Mouse (Mus musculus) c-Kit-positive CD71-positive TER-119-negative erythroid progenitor cells, embryonic 14.5 days (primary cell): Measurements from ENCODE around the gene Ifnar2.

Source experiments
- DNase-seq: peaks from one replicate; pipeline ENCODE4 v3.0.0-alpha.2; 2013; ENCODE audit warnings: low read depth

Ifnar2 gene

DNA sequence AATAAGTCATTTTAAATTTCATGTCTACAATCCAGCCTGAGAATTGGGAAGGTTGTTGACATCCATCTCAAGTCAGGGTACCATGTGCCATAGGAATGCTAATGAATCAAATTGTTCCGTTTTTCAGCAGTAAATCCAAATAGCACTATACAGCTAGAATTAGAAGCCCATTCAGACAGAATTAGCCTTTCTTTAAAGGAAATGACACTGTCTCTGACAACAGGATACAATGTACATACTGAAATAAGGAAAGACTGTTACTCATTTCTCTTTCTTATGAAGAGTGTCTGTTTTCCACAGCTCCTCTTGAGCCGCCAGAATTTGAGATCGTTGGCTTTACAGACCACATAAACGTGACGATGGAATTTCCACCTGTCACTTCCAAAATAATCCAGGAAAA lies 18.8 kb downstream of the Ifnar2 start, which contains the start of gene Gm21970:
TSS of gene Gm21970 (plus strand) at position 301 of the 400 bp plus-strand sequence.
- no peak for DNase-seq

DNA sequence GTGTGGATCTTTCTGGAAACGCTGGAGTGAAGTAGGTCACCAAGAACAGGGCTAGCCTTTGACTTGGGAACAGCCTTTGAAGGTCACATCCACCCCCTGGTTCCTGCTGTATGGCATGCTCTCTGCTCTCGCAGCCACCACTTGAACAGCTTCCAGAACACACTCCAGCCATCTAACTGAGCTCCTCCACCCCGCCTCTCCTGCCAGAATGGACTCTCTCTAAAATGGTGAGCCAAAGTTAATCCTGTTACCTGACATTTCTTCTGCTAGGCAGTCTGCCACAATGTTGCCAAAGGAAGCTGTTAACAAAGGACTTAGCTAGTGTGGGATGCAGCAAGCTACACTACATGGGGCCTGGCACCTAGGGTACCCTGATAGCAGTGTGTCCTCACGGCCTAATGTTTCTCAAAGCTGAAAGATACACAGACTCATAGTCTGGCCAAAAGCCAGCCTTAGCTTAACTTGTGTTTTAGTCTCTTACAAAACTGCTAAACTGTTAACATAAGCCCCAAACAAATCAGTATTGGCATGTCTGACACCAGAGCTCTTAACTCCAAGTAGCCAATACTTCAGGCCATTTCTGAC lies 22.3 kb downstream of the Ifnar2 start:
- no peak for DNase-seq

- no peak for DNase-seq
Measured at GRCm38 (mm10) chr16:91395633-91396392, 23.2 kb downstream of the Ifnar2 start.

- no peak for DNase-seq
Measured at GRCm38 (mm10) chr16:91396844-91397537, 24.4 kb downstream of the Ifnar2 start.

- no peak for DNase-seq
Measured at GRCm38 (mm10) chr16:91398030-91398429, 25.4 kb downstream of the Ifnar2 start.

DNA sequence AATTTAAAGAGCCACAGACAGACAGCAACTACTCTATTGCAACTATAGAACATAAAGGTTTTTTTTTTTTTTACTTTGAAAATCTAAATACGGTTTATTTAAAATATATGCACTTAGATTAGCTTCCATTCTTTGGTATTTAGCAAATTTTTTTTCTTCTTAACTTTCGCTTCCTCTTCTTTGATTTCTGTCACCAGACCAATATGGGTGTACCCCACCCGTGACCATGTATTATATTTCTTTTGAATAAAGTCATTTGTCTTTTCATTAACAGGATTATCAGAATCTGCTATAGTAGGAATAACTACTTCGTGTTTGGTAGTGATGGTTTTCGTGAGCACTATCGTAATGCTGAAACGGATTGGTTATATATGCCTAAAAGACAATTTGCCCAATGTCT lies 26.4 kb downstream of the Ifnar2 start:
- no peak for DNase-seq

DNA sequence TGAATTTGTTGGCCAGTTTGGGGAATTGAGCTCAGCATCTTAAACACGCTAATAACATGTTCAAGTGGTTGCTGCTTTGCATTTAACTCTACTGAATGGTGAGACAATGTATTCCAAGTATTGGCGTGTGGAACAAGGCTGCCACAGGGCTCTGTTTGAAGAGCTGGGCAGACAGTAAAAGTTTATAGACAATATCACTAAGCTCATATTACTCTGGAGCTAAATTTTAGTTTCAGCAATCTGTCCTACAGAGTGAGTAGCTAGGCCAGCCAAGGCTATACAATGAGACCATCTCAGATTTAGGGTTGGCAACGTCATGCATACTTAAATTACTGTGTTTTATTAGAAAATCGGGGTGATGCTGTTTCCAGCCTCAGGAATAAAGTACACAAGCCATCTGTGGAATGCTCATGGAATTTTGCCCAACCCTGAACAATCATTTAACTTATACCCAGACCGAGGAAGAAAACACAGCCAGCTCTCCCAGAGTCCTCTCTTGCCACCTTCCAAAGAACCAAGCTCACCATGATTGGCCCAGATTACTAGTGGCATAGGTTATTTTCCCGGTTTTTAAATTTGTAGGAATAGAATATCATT lies 29.1 kb downstream of the Ifnar2 start:
- no peak for DNase-seq

- DNase-seq: no peak
Measured at GRCm38 (mm10) chr16:91403784-91404183, 31.2 kb downstream of the Ifnar2 start.

DNA sequence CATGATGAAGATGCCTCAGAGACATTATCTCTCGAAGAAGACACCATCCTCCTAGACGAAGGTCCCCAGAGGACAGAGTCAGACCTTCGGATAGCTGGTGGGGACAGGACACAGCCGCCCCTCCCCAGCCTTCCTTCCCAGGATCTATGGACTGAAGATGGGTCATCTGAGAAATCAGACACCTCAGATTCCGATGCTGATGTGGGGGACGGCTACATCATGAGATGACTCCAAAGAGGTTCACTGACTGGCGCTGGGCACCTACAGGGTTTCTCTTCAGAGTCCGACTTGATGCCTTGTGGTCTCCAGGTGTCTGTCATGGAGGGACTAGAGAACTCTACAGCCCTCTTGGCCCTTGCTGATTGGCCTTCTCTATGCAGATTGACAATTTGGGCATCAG lies 31.6 kb downstream of the Ifnar2 start:
- no peak for DNase-seq

- DNase-seq: no peak
Measured at GRCm38 (mm10) chr16:91404828-91405577, 32.4 kb downstream of the Ifnar2 start.

DNA sequence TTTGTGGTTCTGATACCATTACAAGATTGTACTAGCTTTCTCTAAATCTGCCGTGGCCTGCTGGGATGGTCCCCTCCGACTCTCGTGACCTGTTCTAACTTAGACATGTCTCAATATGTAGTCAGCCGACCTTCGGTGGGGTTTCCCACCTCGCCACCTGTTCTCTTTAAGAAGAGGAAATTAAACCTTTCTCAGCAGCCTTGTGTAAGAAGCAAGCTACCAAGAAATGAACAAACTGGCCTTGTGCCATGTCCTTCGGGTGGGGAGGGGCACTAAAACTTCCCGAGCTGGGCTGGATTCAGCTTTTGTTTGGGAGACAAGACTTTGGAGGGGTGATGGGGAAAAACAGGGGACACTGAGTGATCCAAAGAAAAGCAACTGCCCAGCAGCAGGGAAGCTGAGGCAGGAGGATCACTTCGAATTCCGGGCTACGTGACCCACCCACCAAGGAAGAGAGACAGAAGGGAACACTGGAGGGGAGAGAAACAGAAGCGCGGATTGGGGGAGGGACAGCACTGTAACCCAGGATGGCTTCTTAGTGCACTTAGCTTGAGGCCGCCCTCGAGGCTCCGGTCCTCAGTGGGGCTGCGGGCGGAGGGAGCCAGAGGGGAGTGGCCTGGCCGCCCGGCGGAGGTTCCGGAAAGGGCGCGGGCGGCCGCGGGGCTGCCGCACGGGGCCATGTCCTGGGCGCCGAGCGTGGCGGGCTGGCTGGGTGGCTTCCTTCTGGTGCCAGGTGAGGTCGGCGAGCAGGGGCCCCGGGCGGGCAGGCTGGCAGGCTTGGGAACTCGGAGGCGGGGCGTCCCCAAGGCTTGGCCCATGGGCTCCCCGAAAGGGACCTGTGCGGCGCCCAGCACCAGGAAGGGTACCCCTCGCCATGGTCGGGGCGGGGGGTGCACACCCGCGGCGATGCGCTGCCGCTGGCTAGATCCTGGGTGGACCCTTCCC lies 33.3 kb downstream of the Ifnar2 start, which contains the start of gene Il10rb:
TSS of gene Il10rb (plus strand) at position 525 of the 945 bp plus-strand sequence.
- DNase-seq: no peak

- DNase-seq: no peak
Measured at GRCm38 (mm10) chr16:91406585-91407220, 34.1 kb downstream of the Ifnar2 start.

DNA sequence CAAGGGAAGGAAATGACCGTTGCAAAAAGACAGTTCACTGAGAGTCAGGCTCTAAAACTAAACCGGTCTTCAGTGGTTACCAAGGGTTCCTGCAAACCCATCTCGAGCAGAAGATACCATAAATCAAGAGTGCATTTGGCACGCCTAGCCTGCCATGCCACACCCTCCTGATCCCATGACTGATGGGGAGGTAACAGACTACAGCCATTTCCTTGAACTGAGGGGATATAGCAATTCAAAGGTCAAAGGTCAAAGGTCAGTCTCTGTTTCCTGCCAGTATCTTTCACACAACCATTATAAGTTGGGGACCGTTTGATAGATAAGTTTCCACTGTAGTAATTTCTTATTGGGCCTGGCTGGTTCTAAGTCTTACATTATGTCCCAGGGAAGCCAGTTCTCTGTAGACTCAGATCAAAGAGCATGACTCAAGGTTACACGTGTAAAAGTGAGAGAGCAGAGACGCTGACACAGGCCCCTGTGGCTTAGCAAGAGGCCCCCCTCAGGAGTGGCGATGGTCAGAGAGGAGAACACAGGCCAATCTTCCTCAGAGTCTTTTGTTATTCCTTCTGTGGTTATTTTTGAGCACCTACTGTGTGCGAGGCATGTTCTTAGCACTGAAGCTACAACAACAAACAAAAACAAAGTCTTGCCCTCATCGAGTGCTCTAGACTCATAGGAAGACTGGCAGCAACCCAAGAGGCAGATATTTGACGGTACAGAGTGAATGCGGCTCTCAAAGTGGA lies 40.7 kb downstream of the Ifnar2 start:
- DNase-seq: no peak

GRCm38 (mm10) chr16:91415391-91416189 lies 43.0 kb downstream of the Ifnar2 start:
- no peak for DNase-seq

DNA sequence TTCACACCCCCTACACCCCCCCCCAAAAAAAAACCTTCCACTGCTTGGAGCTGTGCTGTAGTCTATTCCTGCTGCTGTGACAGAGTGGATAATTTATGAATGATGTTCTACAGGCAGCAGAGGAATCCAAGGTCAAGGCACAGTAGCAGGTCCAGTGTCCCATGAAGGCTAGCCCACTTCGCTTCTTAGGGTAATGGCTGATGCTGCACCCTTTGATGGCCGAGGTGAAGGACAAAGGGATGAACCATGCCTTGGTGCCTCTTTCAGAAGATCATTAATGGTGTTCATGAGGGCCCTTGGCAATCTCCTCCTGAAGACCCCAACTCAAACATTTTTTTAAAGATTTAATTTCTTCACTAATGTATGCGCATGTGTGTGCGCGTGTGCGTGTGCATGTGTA lies 43.8 kb downstream of the Ifnar2 start:
- DNase-seq: no peak

DNA sequence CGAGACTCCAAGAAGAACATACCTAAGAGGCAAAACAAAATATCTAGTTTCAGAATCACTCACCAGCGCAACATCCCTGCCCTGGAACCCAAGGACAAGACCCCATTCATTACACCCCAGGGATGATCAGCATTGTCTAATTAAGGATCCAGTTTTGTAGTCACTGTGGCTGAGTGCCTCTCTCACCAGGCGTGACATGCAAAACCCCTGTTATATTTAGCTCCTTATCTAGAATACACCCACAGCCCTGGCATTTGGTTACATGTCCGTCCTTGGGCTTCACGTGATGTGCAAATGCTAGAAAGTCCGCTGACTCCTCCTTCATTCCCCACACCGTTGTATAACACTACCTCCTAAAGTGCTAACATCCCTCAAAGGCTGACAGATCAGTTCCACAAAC lies 44.4 kb downstream of the Ifnar2 start:
- DNase-seq: no peak

- DNase-seq: no peak
Measured at GRCm38 (mm10) chr16:91418531-91418930, 45.9 kb downstream of the Ifnar2 start.

- DNase-seq: no peak
Measured at GRCm38 (mm10) chr16:91425816-91426215, 53.2 kb downstream of the Ifnar2 start.

DNA sequence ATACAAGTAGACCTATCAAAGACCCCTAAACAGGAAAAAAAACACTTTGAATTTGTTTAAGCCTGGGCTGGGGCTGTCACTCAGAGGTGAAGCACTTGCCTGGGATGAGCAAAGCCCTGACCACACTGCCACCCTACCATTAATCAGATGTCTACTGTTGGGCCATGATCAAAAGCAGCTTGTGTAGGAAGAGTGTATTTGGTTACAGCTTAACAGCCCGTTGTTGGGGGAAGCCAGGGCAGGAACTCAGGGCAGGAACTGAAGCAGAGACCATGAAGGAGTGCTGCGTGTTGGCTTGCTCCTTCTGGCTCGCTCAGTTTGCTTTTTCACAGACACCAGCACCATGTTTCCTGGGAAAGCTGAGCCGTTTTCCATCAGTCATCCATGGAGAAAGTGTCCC lies 54.0 kb downstream of the Ifnar2 start:
- no peak for DNase-seq
